Mouse (Mus musculus) heart, postnatal 4 days (tissue): ENCODE data around the gene Mmel1. TPM values are rescaled to one million over a fixed set of nuclear protein-coding genes. Genes with fewer than 3 reads are reported as not detected.

Experiments
- DNase-seq: peaks from one replicate; pipeline ENCODE4 v3.0.0; 2021
- total RNA-seq, 2 experiments: library from RNA; stranded (reverse); gene quantifications; 2 replicates each; pipeline ENCODE4 v1.2.3; 2021

Gene Mmel1
- total RNA-seq, 2 experiments from 2014 or later, result 0.21 to 0.72 TPM

- no peak for DNase-seq
Observed at GRCm38 (mm10) chr4:154941831-154942230, 72.4 kb downstream of the Mmel1 start.

DNA sequence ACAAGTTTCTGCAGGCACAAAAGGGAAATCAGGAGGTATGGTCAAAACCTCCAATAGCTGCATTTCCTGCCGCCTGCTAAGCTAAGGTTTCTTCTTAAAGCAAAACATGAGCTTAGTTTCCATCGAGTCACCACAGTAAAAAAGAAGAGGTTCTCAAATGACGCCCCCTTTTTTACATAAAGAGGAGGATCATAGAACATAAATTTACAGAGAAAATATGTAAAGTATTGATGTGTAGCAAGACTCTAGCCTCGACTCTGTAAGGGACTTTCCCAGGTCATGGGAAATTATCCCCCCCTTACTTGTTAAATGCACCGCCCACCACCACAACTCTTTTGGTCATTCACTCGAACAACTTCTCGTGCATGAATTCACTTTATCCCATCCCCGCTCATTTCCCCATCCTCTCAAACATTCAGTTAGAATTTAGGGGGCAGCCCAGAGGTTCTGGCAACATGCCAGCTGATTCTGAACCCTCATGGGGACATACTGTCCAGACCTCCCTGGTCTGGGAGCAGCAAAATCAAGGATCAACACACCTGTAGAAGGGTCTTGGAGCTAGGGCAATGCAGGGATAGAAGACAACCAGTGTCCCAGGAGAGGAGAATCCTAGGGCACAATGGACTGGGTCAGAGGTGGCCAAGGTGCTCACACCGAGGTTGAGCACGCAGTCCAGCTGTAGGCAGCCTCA lies 73.4 kb downstream of the Mmel1 start:
- DNase-seq, result no peak

DNA sequence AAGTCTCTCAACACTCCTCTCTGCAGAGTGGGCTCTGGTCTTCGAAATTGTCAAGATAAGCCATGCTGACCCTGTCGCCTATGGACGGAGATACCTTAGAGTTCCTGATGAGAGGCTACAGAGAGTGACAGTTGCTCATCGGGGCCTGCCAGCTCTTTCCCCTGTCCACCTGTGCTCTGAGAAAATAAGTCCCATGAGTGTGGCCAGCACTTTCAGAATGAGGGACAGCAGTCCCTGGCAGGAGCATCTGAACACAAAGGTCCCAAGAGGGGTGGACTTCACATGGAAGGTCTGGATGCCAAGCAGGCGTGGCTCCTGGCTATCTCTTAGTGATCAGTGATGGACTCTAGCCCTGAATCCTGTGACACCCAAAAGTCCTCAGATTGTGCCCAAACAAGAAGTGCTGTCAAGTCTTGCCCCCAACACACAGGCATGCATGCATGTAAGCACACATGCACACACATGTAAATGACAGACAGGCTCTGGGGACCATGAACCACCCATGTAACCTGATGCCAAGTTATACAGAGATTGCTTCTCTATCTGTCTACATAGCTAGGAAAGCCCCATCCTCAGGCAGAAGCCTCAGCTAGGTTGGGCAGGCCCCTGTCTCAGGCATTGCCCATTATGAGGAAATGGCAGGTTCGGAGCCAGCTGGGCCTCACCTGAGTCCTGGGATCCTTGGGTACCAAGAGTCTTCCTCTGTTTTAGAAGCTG lies 74.1 kb downstream of the Mmel1 start:
- no peak for DNase-seq

- peak; percentile 79 for DNase-seq
Observed at GRCm38 (mm10) chr4:154944121-154944590, 74.8 kb downstream of the Mmel1 start.

Other genes with a start within 250 kb of the Mmel1 start
- 10 to 100 TPM; 25.5 to 26.8 TPM for gene Prdm16, start 232.7 kb upstream of the Mmel1 start, total RNA-seq
- not detected for gene Actrt2, start 201.7 kb upstream of the Mmel1 start, total RNA-seq
- under 1 TPM; 0.26 to 0.41 TPM for gene Ttc34, start 32.1 kb upstream of the Mmel1 start, total RNA-seq
- gene Fam213b, start 29.6 kb downstream of the Mmel1 start, total RNA-seq, result 10 to 100 TPM; 37.8 to 39.7 TPM
- 1 to 10 TPM; 2.7 to 3.7 TPM for gene Tnfrsf14, start 59.0 kb downstream of the Mmel1 start, total RNA-seq
- not detected for gene Hes5, start 91.3 kb downstream of the Mmel1 start, total RNA-seq
- gene Pank4, start 94.5 kb downstream of the Mmel1 start, total RNA-seq, result 10 to 100 TPM; 34.9 to 37.5 TPM
- not detected for gene Plch2, start 187.2 kb downstream of the Mmel1 start, total RNA-seq
- gene Pex10, start 197.4 kb downstream of the Mmel1 start, total RNA-seq, result 10 to 100 TPM; 16.6 to 17.1 TPM
- 10 to 100 TPM; 76.1 to 78.4 TPM for gene Rer1, start 216.8 kb downstream of the Mmel1 start, total RNA-seq
- 1 to 10 TPM; 2.8 to 3.0 TPM for gene Morn1, start 217.0 kb downstream of the Mmel1 start, total RNA-seq